Mouse (Mus musculus): Measurements from ENCODE around the gene Olfr652. TPM values are rescaled to one million over a fixed set of nuclear protein-coding genes. Genes with fewer than 3 reads are reported as not detected.

The Olfr652 gene
- polyA plus RNA-seq, 1 experiment from 2014 or later: not detected

GRCm38 (mm10) chr7:104588274-104588673 lies 27.6 kb downstream of the Olfr652 start:
- DNase-seq (ENCODE audit: low spot score) (no peak), ATAC-seq (replicated peaks; ENCODE audit: low FRiP score, low read depth) (no peak)
- H3K27ac ChIP-seq: no peak overlapping the region
- H3K4me1 ChIP-seq (replicated peaks; ENCODE audit: insufficient read depth, low read length): no peaks in the 10 kb centered on the region
- TF ChIP-seq CTCF (IDR thresholded peaks at IDR 0.05; ENCODE audit: low read depth): no peak
- H3K9ac ChIP-seq (ENCODE audit: low read depth, low read length): no peak overlapping the region
- H3K9me3 ChIP-seq (replicated peaks; ENCODE audit: low read length): no peaks in the 10 kb centered on the region
- no peaks in the 10 kb centered on the region for H3K36me3 ChIP-seq (ENCODE audit: insufficient read depth, low read length)
- WGBS: 87% methylated on average over 5 of the region's 5 CpGs
- no peak overlapping the region for H3K4me2 ChIP-seq (ENCODE audit: low read length)
- H3K4me3 ChIP-seq (replicated peaks; ENCODE audit: low read depth, low read length): no peak overlapping the region
- H3K27me3 ChIP-seq (ENCODE audit: insufficient read depth, low read length): no peaks in the 10 kb centered on the region

- Histone ChIP-seq H3K4me1 (replicated peaks; ENCODE audit: insufficient read depth, low read length) (no peaks in the 10 kb centered on the region), H3K27me3 (ENCODE audit: insufficient read depth, low read length) (no peaks in the 10 kb centered on the region), H3K27ac (no peak within 1 kb of the TSS), H3K9ac (ENCODE audit: low read depth, low read length) (no peak within 1 kb of the TSS), H3K4me3 (replicated peaks; ENCODE audit: low read depth, low read length) (no peak within 1 kb of the TSS), H3K4me2 (ENCODE audit: low read length) (no peak within 1 kb of the TSS), H3K36me3 (ENCODE audit: insufficient read depth, low read length) (no peaks in the 10 kb centered on the region), H3K9me3 (replicated peaks; ENCODE audit: low read length) (no peaks in the 10 kb centered on the region)
- DNase-seq (ENCODE audit: low spot score) (no peak), ATAC-seq (replicated peaks; ENCODE audit: low FRiP score, low read depth) (no peak)
- no peak for TF ChIP-seq CTCF (IDR thresholded peaks at IDR 0.05; ENCODE audit: low read depth)
- WGBS: 86% methylated on average over 2 of the region's 2 CpGs
These were observed 41.0 kb downstream of the Olfr652 start, which contains the start of gene Olfr655 for GRCm38 (mm10) chr7:104601679-104602078. Olfr655 (minus strand) TSS chr7:104601779.

GRCm38 (mm10) chr7:104603173-104603572 lies 42.5 kb downstream of the Olfr652 start:
- Histone ChIP-seq H3K9ac (ENCODE audit: low read depth, low read length) (no peak overlapping the region), H3K27ac (no peak overlapping the region), H3K9me3 (replicated peaks; ENCODE audit: low read length) (no peaks in the 10 kb centered on the region), H3K27me3 (ENCODE audit: insufficient read depth, low read length) (no peaks in the 10 kb centered on the region), H3K4me1 (replicated peaks; ENCODE audit: insufficient read depth, low read length) (no peaks in the 10 kb centered on the region), H3K36me3 (ENCODE audit: insufficient read depth, low read length) (no peaks in the 10 kb centered on the region), H3K4me3 (replicated peaks; ENCODE audit: low read depth, low read length) (no peak overlapping the region), H3K4me2 (ENCODE audit: low read length) (no peak overlapping the region)
- WGBS: 11% methylated on average over 3 of the region's 3 CpGs
- peak; percentile 70 for TF ChIP-seq CTCF (IDR thresholded peaks at IDR 0.05; ENCODE audit: low read depth)
- no peak for ATAC-seq (replicated peaks; ENCODE audit: low FRiP score, low read depth)
- DNase-seq (ENCODE audit: low spot score): peak; percentile 35

GRCm38 (mm10) chr7:104604727-104605126 lies 44.0 kb downstream of the Olfr652 start:
- TF ChIP-seq CTCF (IDR thresholded peaks at IDR 0.05; ENCODE audit: low read depth): no peak
- no peaks in the 10 kb centered on the region for H3K4me1 ChIP-seq (replicated peaks; ENCODE audit: insufficient read depth, low read length)
- H3K9me3 ChIP-seq (replicated peaks; ENCODE audit: low read length): no peaks in the 10 kb centered on the region

GRCm38 (mm10) chr7:104613655-104614054 lies 53.0 kb downstream of the Olfr652 start, which contains the start of gene Olfr656:
Olfr656 (plus strand) TSS chr7:104613955.
- Histone ChIP-seq H3K27me3 (ENCODE audit: insufficient read depth, low read length) (no peaks in the 10 kb centered on the region), H3K27ac (no peak within 1 kb of the TSS), H3K36me3 (ENCODE audit: insufficient read depth, low read length) (no peaks in the 10 kb centered on the region), H3K9me3 (replicated peaks; ENCODE audit: low read length) (no peaks in the 10 kb centered on the region), H3K4me3 (replicated peaks; ENCODE audit: low read depth, low read length) (no peak within 1 kb of the TSS), H3K4me2 (ENCODE audit: low read length) (no peak within 1 kb of the TSS), H3K9ac (ENCODE audit: low read depth, low read length) (no peak within 1 kb of the TSS), H3K4me1 (replicated peaks; ENCODE audit: insufficient read depth, low read length) (no peaks in the 10 kb centered on the region)
- no peak for ATAC-seq (replicated peaks; ENCODE audit: low FRiP score, low read depth)
- WGBS: 82% methylated on average over 4 of the region's 4 CpGs
- DNase-seq (ENCODE audit: low spot score): no peak
- no peak for TF ChIP-seq CTCF (IDR thresholded peaks at IDR 0.05; ENCODE audit: low read depth)

More at GRCm38 (mm10) chr7:104604727-104605126, 44.0 kb downstream of the Olfr652 start:
- Histone ChIP-seq H3K9ac (ENCODE audit: low read depth, low read length) (no peak overlapping the region), H3K36me3 (ENCODE audit: insufficient read depth, low read length) (no peaks in the 10 kb centered on the region), H3K4me2 (ENCODE audit: low read length) (no peak overlapping the region), H3K27ac (no peak overlapping the region), H3K27me3 (ENCODE audit: insufficient read depth, low read length) (no peaks in the 10 kb centered on the region), H3K4me3 (replicated peaks; ENCODE audit: low read depth, low read length) (no peak overlapping the region)
- no peak for DNase-seq (ENCODE audit: low spot score)
- no peak for ATAC-seq (replicated peaks; ENCODE audit: low FRiP score, low read depth)

Other genes starting within 250 kb of the Olfr652 start
- gene Trim12a, start 245.4 kb upstream of the Olfr652 start, polyA plus RNA-seq (2015; fragmentation: Nextera tagmentation; extraction: Ambion mirVana): 8.6 and 8.8 TPM in 2 replicates
- gene Trim34b, start 231.4 kb upstream of the Olfr652 start, polyA plus RNA-seq (2015; fragmentation: Nextera tagmentation; extraction: Ambion mirVana): 0.12 TPM in 1 of 2 replicates, not detected in the other
- gene Trim12c, start 207.5 kb upstream of the Olfr652 start, polyA plus RNA-seq (2015; fragmentation: Nextera tagmentation; extraction: Ambion mirVana): 2.2 TPM in 2 replicates
- 0.24 and 0.25 TPM in 2 replicates for gene Trim30b, start 191.0 kb upstream of the Olfr652 start, polyA plus RNA-seq (2015; fragmentation: Nextera tagmentation; extraction: Ambion mirVana)
- 0.10 and 0.13 TPM in 2 replicates for gene Trim30c, start 160.1 kb upstream of the Olfr652 start, polyA plus RNA-seq (2015; fragmentation: Nextera tagmentation; extraction: Ambion mirVana)
- 3.7 and 4.5 TPM in 2 replicates for gene Trim30a, start 95.7 kb upstream of the Olfr652 start, polyA plus RNA-seq (2015; fragmentation: Nextera tagmentation; extraction: Ambion mirVana)
- 0.78 and 1.2 TPM in 2 replicates for gene Trim30d, start 53.1 kb upstream of the Olfr652 start, polyA plus RNA-seq (2015; fragmentation: Nextera tagmentation; extraction: Ambion mirVana)
- not detected in 2 replicates for gene Olfr651, start 10.8 kb upstream of the Olfr652 start, polyA plus RNA-seq (2015; fragmentation: Nextera tagmentation; extraction: Ambion mirVana)
- gene Olfr653, start 16.4 kb downstream of the Olfr652 start, polyA plus RNA-seq (2015; fragmentation: Nextera tagmentation; extraction: Ambion mirVana): not detected in 2 replicates
- gene Olfr654, start 26.1 kb downstream of the Olfr652 start, polyA plus RNA-seq (2015; fragmentation: Nextera tagmentation; extraction: Ambion mirVana): not detected in 2 replicates
- not detected in 2 replicates for gene Olfr655, start 40.9 kb downstream of the Olfr652 start, polyA plus RNA-seq (2015; fragmentation: Nextera tagmentation; extraction: Ambion mirVana)
- gene Olfr656, start 53.1 kb downstream of the Olfr652 start, polyA plus RNA-seq (2015; fragmentation: Nextera tagmentation; extraction: Ambion mirVana): not detected in 2 replicates
- not detected in 2 replicates for gene Olfr657, start 63.9 kb downstream of the Olfr652 start, polyA plus RNA-seq (2015; fragmentation: Nextera tagmentation; extraction: Ambion mirVana)
- 0.04 TPM in 1 of 2 replicates, not detected in the other for gene Olfr658, start 86.4 kb downstream of the Olfr652 start, polyA plus RNA-seq (2015; fragmentation: Nextera tagmentation; extraction: Ambion mirVana)
- gene Olfr659, start 105.9 kb downstream of the Olfr652 start, polyA plus RNA-seq (2015; fragmentation: Nextera tagmentation; extraction: Ambion mirVana): not detected in 2 replicates
- gene Olfr661, start 125.6 kb downstream of the Olfr652 start, polyA plus RNA-seq (2015; fragmentation: Nextera tagmentation; extraction: Ambion mirVana): not detected in 2 replicates
- gene Usp17le, start 216.6 kb downstream of the Olfr652 start, polyA plus RNA-seq (2015; fragmentation: Nextera tagmentation; extraction: Ambion mirVana): not detected in 2 replicates